Mouse (Mus musculus) ES-CJ7 (cell line): ENCODE measurements around the gene Brd3.
A peak's percentile ranks its signal among the peaks of the same experiment; 100 is the strongest.

Experiments
- DNase-seq: peaks from one replicate; pipeline ENCODE4 v3.0.0; 2011; ENCODE audit warnings: low read depth, low spot score

Brd3 gene

DNA sequence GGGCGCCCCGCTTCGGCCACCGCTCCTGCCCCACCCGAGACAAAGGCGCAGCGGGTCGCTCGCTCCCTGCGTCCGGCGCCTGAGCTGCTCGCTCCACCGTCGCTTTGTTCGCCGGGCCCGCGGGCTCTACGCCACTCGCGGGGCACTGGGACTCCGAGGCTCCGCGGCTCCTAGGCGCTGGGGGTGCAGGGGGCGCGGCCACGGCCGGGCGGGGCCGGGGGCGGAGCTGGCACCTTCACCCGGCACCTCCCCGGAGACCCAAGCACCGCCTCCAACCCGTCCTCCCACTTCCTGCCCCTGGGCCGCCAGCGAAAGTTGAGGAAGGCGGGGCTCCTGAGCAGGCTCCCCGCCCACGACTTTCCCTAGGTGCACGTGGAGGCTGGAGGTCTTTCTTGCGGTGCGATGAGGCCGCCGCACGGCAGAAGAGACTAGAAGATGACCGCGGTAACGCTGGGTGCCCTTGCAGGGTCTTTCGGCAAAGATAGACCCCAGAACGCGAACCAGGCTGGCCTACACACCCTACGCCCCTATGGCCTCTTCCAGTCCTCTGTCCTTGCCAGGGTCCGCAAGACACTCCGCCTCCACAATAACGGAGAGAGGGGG lies 80.5 kb downstream of the Brd3 start, which contains the start of gene Vav2:
TSS of gene Vav2 (minus strand) at position 179 of the 603 bp plus-strand sequence.
- peak; percentile 91 for DNase-seq

DNA sequence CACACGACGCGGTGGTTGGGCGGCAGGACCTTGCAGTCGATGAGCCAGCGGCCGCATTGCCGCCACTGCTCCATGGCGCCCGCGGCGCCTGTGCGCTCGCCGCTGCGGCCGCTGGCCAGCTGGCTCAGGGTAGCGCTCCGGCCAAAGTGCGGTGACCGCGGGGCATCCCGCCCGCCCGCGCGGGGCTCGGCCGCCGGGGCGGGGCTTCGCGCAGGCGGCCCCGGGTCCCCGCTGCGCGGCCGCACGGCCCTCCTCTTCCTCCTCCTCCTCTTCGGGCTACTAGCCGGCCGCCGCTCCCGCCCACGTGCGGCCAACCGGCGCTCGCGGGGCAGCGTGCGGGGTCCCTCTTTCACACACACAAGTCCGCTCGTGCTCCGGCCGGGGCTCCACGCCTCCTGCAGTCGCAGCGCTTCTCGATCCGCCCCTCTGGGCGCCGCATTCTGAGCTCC lies 81.0 kb downstream of the Brd3 start:
- DNase-seq = no peak

DNA sequence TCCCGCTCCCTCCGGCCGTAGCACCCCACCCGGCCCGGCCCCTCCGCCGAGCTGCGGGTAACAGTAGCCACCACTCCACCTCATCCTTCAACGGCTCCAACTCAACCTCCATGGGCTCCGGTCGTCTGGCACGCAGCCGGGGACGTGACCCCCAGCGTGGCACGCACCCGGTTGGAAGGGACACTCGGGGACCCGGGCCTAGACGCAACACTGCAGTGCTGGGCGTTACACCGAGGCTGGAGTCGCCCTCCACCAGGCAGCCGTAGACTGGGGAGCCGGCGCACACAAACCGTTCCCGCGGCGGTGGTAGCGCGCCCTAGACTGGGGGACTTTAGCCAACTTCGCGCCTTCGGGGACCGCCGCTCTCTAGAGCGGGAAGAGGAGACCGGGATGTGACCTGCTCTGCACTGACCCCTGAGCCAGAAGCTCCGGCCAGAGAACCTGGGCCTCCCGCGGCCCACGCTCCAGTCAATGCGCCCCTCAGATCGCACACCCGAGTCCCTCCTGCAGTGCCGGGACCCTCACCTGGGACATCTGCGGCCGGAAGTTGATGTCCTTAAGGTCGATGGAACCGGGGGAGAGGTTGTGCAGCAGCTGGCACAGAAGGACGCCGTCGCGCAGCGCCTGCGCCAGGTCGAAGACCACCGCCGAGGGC lies 81.6 kb downstream of the Brd3 start:
- DNase-seq = no peak

DNA sequence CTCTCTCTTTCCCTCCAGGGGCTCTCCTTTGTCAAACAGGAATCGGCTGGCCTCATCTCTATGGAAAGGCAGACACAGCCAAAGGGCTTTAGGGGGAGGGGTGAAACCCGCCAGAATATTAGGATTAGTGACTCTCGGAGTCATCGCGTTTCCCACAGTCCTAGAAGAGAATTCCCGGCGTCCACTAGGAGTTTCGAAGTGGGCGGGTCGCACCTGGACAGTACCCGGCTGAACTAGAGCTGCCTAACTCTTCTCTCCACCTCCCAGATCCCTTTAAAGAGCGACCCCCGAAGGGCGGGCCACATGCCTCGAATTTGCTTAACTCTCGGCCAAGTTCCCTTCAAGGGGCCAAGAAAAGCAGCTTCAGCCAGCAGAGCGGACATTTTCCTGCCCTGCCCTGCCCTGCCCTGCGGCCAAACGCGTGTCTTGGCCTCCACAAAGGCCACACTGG lies 82.3 kb downstream of the Brd3 start:
- peak; percentile 68 for DNase-seq

DNA sequence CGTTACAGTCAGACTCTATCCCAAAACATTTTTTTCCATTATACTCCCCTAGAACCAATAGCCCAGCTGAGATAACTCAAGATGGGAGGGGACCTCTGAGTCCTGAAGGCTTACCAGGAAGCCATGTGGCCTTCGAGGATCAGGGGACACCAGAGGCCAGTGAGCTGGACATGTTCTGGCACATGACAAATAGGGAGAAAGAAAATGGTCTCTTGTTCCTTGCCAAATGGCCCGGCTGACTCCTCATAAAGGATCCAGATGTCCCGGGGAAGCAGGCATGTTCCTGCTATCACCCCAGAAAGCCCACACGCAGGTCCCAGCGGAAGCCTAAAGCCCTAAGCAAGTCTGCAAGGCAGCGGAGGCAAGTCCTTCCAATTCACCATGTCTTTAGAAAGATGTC lies 83.9 kb downstream of the Brd3 start:
- DNase-seq = no peak

DNA sequence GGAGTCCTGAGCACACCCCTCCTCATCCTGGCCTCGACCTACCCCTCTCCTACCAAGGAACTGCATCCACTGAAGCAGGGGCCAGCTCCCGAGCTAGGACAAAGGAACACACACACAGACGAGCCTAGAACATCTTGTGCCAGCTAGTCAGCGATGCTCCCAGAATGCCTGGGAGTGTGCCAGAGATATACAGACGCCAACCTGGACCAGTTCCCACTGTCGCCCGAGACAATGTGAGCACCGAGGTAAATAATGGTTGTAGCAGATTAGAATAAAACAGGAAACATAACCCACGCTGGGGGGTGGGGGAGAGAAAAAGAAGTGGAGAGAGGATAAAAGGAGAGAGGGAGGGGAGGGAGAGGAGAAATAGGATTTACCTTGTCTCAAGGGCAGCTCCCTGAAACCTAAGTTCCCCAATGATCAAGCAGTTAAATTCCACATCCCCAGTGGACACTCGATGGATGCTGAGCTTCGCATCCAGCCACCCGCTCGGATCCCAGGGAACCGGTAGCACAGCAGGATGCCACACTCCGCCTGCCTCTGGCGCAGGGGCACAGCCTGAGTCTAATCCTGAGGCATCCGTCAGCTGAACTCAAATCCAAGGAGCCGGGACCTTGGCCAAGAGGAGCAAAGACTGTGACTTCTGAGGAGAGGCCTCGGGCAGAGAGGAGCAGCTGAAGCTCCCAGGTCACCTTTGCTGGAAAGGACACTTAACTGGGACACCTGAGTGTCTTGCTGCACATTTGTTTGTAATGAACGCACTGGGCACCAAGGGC lies 86.0 kb downstream of the Brd3 start:
- no peak for DNase-seq

DNA sequence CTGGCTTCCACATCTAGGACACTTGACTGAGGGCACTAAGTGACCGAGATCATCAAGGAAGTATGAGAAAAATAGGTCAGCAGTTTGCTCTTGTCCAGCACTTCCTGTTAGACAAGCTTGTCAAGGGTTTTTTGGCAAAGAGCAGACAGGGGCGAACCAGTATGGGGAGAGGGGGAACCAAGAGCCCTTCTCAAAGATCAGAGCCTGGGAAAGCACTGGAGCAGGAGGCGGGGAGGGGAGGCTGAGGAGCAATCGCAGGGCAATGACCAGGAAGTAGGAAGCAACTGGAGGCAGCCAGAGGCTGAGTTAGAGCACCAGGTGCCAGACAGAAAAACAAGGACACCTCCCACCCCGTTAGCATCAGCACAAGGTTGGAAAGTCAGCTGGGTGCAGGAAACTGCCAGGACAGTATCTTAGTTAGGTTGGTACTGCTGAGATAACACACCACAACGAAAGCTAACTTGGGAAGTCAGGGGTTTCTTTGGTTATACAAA lies 88.8 kb downstream of the Brd3 start:
- no peak for DNase-seq

DNA sequence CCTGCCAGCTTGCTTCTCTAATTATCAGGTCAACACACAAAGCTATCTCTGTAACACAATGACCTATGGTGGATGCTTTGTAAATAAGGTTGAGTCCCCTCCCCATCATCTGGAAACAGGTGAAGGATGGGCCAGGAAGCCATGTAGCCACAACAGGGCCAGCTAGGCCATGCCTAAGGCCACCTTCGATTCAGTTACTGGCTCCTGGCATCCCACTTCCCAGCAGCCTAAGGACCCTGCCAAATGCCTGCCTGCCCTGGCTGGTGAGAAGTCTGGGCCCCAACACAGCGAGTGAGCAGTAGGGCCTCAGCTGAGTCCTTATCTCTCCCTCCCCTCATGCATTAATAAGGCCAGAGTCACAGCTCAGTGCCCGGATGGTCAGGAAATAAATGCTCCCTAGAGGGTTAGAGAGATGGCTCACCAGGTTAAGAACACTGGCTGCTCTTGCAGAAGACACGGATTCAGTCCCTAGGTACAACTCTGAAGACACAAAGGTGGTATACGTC lies 89.8 kb downstream of the Brd3 start:
- no peak for DNase-seq

DNA sequence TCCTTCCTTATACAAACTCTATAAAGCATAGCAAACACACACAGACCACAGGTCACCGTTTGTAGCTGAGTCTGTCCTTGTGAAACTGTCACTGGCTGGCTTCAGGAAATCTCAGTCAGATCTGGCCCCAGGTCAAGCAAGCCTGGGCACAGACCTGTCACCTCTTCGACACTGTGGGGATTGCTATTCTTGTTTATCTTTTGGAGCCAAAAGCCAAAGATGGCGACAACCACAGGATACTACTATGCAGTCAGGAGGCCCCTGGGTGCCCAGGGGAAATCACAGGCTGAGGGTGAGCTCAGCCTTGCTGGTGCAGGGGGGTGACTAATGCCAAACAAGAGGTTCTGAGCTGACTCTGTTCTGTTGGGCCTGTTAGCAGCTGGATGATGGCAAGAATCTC lies 91.0 kb downstream of the Brd3 start:
- no peak for DNase-seq

DNA sequence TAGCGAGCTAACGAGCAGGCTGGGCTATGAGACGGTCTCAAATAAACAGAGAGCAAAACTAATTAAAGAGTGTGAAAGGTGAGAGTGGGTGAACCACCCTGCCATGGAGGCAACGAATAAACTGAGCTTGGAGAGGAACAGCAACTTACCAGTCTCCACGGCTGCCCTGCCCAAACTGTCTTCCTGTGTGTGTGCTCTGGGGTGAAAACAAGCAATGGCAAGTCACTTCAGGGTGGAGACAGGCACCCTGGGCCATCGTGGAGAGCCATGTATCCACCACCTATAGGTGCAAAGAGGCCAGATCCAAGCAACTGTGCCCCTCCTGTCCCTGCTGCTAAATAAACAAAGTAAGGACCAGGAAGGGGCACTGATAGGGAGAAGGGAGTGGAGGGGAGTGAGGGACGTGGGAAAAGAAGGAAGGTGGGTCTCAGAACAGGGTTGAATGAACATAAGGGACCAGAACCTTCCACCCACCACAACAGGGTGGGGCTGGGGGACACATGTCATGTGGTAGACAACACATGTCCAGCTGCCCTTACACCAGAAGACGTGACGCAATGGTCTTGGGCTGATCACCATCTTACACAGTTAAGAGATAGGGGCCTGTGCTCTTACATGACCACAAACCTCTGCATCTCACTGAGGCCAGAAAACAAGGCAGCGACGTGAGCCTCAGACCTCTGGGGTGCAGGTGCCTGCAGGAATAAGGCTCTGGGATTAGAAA lies 92.2 kb downstream of the Brd3 start:
- DNase-seq = no peak

DNA sequence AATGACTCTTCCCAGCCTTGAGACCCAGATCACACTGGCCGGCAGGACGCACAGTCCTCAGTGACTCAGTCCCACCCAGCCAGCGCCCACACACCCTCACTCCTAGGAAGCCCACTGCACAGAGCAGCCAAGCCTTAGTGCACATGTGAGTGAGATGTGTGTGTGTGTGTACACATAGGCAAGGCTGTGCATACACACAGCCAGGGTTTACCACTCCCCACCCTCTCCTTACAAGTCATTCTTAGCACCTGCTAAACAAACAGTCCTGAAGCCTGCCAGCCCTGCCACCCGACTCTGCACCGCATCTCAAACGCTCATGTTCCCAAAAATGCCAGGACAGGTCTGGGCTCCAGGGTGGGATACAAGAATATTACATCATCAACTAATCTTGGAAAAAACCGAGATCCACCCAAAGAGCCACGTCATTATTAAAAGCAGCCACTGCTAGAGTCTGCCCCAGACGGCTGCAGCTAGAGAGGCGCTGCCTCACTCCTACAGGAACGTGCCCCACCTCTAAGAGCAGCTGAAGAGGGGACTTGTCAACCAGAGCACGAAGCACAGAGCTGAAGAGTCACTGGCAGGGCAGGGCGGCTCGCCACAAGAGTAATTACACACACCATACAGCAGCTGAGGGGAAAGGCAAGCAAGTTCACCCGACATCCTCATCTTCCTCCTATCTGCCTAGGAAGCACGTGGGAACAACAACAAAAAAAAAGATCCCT lies 93.4 kb downstream of the Brd3 start:
- DNase-seq = no peak

DNA sequence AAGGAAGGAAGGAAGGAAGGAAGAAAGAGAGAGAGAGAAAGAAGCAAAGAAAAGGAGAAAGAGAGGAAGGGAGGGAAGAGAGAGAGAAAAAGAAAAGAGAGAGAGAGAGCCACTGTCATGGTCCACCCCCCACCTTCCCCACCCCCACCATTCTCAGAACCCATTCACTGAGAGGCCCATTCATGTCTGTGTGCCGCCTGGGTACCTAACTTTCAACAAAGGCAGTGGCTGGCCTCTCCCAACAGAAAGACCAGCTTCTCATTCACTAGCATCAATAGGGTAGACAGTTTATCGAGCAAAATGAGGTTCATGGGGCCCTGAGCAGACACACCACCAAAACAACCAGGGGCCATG lies 93.9 kb downstream of the Brd3 start:
- DNase-seq = no peak

DNA sequence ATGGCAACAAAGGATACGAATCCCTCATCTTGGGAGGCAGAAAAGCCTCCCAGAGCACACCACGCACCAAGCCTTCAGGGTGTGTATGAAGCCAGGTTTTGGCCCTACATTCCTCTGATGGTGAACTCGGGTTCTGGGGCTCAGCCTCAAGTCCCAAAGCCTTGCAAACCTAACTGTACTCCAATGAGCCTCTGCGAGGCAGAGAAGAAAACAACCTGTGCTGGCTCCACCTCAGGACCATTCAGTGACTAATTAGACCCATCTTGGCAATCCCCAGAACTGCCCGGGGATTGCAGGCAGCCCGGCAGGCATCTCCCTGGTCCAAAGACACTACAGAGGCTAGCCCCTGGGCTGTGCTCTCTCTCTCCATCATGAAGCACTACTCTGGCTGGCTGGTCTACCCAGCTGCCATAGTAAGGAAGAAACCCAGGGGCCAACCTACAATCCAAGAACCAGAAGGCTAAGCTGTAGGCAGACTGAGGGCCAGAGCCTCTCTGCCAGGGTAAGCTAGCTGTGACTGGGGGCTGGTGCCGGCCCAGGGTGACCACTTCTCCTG lies 95.1 kb downstream of the Brd3 start:
- no peak for DNase-seq

DNA sequence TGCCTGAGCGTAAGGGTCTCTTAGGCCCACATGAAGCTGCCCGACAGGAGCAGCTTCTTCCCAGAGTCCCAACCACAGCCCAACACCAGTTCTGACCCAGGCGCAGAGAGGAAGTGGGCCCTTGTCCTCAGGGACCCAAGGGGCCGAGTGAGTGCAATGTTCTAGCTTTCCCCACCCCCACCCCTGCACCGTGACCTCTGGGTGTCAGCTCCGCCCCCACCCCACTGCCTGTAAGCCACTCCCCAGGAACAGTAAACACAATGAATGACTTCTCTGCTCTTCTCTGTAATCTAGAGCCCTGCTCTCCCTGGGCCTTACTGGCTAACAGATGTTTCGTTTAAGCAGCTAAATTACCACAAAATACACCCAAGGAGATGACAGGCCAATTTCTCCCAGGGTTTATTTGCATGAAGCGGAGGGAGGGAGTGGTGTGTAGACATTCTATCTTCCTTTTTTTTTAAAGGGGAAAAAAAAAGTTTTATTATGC lies 95.7 kb downstream of the Brd3 start:
- DNase-seq = peak; percentile 74

DNA sequence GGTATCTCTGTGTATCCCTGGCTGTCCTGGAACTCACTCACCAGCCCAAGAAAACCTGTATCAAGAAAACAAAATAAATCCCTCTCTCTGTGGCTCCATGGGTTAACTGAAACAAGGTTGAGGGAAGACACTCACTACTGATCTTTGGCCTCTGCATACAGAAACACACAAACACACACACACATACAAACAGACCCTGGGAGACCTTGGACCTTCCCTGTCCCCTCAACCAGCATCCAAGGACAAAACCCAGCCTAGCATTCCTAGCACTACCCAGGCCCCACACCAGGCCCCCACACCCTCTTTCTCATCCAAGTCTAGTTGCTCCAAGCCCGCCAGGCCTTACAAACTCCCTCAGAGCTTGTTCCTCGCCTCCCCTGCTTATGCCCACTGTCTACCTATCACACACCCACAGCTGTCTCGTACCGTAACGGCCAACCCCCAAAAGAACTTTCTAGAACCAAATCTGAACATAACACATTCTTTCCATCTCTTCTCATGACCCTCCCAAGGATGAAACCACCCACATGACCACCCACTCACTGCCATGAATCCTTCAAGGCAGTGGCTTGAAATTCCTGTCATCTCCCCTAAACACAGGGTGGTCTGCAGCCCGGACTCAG lies 96.8 kb downstream of the Brd3 start:
- no peak for DNase-seq

DNA sequence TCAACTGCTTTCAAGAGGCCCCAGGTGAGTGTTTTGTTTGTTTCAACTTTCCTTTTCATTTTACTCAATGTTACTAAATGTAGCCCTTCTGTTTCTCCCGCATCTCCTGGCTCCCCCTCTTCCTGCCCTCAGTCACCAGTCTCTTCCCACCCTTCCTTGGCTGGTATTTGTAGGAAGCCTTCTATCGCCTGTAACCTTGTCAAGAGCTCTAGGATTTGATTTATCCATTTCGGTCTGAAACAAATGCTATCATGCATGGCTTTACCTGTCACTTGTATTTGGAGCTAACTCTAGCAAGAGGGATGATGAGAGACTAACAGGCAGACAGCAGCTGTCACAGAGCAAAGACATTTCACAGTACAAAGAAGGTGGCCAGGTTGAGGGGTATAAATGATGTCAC lies 99.3 kb downstream of the Brd3 start:
- no peak for DNase-seq

DNA sequence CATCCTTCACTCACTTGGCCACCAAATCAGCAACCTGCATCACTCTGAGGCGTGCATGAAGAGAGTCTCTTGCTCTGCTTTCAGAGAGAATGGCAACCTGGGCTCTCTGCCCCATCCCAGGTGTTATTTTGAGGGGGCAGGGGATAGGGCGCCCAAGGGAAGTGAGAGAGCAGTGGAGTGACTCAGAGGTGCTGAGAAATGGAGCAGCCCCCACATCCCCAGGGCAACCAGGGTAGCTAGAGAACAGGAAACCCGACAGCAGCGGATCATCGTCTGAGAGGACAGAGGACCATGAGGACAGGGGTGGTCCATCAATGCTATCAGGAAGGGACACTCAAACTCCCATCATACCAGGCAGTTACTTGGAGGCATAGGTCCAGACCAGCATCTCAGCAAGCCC lies 100.5 kb downstream of the Brd3 start:
- no peak for DNase-seq

DNA sequence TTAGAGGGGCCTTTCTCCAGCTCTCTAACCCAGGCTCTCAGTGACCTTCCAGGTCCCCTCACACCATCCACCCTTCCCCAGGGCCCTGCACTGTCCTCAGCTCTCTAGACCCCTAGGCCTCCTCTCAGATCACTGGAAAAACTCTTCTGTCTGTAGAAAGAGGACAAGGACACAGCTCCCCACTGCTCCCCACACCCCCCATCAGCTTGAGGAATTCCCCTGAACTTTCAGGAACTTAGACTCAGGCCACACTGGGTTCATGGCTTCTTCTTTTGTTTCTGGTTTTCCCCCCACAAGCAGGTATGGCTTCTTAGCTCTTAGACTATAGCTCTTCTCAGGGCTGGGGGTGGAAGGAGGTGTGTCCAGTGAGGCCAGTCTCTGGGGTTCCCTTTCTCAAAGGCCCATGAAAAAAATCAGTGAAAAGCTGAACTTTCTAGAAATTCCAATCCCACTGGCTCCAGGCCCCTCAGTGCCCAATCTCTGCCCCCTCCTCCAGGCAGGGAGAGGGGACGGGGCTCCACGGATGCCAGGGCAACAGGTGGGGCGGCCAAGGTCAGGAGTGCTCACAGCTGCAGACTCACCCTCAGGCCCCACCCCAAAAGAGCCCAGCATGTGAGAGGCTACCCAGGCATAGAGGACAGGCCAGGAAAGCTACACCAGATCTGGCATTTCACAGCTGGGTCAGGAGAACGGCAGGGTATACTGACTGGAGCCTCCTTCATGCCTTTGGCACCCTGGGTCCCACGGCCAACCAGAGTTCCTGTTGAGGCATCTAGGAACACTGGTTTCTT lies 102.2 kb downstream of the Brd3 start:
- no peak for DNase-seq

DNA sequence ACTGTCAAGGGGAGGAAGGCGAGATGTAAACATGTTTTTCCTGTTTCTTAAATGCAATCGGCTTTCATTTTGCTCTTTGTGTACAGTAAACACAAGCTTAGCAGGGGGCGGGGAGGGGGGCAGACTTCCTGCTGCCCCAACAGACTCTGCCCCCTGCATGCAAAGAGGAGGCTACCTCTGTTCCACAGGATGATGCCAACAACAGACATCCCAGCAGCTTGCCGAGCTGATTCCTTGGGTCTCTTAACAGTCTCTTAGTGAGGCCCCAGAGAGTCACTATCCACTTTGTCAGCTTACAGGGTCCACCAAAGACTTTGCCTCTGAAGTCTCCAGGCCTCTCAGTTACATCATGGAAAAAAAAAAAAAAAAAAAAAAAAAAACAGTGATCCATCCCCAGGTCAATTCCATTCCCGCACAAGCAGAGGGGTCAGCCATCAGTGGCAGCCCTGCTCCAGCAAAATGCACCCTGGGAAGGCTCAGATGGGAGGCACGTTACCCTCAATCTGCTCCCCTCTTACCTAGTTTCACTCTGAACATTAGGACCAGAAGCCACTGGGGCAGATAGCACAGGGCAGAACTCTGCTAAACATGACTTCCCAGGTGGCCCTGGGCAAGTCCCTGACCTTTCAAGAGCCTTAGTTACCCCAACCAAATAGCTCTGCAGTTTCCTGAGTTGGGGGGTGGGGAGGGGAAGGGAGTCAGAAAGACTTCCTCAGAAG lies 102.9 kb downstream of the Brd3 start:
- DNase-seq = no peak
